Mouse (Mus musculus) urinary bladder, postnatal 36 days (tissue): ENCODE measurements at regions not wholly inside any gene's neighbourhood (a gene's known extent, or its start where the extent isn't known, plus 50 kb on each side); places are given as distances from the start of the nearest gene placed in this dataset.

Experiments
- DNase-seq, 2 experiments: peaks; one replicate each; pipeline ENCODE4 v3.0.0; 2022; ENCODE audit warnings: low spot score in 2 of 2, mixed read lengths in 1 of 2

- no peak for DNase-seq
Observed at GRCm38 (mm10) chr3:70594785-70595184, 587.4 kb downstream of the Otol1 start.
